Mouse (Mus musculus) lung, postnatal 36 days (tissue): ENCODE measurements around the gene Olfr374.
"Not testable (repeated sequence)": the region's sequence is repeated elsewhere in the genome, so short reads cannot be mapped to it uniquely, and the experiment has no call there.

Experiments used
- DNase-seq: peaks from one replicate; pipeline ENCODE4 v3.0.0; 2022; ENCODE audit warnings: mixed read lengths

Olfr374 gene

DNA sequence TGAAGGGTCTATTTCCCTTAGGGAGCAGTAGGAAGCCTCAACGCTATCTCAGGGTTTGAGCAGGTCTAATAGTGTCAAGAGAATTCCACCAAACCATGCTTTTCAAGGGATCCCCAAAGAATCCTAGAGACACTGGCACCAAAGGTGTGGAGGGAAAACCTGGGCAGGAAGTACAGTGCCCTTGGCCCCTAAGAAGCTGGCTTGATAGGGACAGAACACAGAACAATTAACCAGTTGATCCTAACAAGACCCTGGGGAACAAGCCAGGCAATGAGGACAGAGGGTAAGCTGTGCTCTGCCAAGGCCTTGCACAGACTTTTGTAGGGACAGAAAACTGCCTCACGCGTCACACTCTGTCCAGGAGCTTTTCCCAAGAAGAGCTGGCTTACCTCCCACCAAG is at the start of gene Olfr374:
Olfr374 (plus strand) TSS at position 301 of the 400 bp plus-strand sequence.
- no peak for DNase-seq

DNA sequence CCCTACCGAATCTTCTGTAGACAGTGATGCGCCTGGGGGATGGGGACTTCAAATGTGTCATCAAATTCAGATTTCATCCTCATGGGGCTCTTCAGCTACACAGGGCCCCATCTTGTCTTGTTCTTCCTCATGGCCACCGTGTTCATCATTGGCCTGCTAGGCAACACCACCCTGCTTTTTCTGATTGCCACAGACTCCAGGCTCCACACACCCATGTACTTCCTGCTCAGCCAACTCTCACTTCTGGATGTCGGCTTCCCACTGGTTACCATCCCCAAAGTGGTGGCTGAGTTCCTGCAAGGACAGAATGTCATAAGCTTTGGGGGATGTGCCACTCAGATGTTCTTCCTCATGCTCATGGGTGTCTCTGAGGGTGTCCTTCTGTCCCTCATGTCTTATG is 49.2 kb upstream of the Olfr374 start:
- not testable (repeated sequence) for DNase-seq

DNA sequence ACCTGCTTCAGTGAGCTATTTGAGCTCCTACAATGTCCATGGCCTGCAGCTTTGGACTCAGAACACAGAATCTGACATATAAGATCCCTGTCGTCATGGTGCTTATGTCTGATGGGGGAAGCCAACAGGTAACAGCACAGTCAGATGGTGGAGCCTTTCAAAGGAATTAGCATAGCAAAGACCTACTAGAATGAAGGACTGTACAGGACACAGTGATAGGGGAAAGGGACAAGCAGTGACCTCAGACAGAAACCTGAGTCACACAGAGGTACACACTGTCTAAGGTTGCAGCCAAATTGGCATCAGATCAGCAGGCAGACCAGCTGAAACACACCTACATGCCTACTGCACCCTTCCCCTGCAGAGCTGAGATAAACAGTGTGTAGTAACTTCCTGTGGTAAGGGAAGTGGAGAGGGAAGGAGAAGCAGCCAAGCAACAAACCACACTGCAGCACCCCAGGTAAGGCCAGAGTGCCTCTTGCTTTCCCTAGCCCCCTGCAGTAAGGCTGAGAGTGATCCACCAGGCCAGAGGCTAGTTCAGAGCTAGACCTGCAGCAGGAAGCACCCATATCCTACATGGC is 39.9 kb upstream of the Olfr374 start:
- DNase-seq: not testable (repeated sequence)

DNA sequence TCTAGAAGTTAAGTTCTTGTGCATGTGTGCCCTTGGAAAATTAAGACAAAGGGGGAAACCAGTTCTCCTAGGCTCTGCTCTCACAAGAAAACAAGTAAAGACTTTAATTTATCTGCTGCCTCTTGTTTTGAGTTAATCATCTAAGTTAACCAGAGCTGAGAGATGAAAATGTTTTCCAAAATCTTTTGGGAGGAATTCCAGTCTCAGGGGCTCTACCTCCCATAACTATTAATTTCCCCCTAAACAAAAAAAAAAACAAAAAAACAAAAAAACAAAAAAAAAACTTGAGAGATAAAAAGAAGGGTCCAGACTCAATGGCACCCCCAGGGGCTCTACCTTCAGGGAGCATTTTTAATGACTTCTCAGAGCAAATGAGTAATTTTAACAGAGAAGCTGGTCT is 24.0 kb upstream of the Olfr374 start, which contains the start of gene Olfr373:
Olfr373 (plus strand) TSS at position 301 of the 400 bp plus-strand sequence.
- not testable (repeated sequence) for DNase-seq

DNA sequence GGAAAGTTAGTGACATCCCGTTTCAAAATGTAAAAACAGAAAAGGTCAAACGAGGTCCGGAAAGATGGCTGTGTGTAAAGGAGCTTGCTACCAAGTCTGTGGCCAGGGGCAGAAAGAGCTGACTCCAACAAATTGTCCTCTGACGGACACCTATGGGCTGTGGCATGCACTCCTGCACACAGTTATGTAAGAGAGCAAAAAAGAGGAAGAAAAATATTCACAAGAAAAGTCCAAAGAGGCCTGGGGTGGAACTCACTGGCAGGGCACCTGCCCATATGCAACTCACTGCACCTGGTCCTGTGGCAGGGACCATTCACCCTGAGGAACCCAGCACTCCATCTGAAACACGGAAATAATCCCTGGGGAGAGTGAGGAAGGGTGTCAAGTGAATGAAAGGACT is 22.1 kb upstream of the Olfr374 start:
- DNase-seq: no peak

DNA sequence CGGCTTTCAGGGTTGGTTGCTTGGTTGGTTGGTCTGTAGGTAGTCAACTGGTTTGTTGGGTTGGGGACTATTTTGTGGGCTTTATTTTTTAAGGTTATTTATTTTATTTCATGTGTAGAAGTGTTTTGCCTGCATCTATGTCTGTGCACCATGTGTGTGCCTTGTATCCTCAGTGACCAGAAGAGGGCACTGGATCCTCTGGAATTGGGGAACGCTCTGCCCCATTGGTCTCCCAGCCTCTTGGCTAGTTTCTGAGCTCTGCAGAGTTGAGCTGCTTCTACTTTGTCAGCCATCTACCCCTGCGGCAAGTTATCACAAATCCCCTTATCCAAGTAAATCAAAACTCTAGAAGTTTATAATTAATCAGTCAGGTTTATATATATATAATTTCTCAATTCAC is 19.2 kb upstream of the Olfr374 start:
- DNase-seq: not testable (repeated sequence)

DNA sequence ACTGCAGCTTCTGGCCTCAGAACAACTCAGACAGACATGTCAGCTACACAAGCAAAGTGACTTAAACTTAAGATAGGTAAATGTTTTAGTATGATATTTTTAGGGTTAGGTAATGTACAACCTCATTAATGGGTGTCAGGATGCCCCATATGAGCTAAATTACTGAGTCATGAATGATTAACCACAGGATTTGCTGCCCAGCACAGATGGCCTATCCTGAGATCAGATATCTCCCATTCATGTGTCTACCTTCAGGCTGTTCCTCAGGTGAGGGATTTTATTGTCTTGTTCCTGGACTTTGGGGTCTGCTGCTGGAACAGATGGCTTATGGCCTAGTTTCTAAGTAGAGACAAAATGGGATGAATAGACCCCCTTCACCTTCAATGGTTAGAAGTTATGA is 10.1 kb upstream of the Olfr374 start:
- DNase-seq: not testable (repeated sequence)

DNA sequence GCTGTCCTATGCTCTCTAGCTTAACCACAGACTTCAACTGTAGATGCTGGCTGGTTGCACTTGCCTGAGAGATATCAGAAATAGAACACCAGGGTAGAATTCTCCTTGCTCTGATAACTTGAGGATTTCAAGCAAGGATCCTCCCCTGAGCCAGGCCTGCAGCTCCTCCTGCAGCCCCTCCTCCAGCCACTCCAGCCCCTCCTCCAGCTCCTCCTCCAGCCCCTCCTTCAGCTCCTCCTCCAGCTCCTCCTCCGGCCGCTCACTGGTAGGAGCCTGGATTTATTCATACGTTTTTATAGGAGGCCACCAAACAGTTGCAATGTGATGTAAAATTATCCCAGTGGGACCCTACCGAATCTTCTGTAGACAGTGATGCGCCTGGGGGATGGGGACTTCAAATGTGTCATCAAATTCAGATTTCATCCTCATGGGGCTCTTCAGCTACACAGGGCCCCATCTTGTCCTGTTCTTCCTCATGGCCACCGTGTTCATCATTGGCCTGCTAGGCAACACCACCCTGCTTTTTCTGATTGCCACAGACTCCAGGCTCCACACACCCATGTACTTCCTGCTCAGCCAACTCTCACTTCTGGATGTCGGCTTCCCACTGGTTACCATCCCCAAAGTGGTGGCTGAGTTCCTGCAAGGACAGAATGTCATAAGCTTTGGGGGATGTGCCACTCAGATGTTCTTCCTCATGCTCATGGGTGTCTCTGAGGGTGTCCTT is 7.3 kb upstream of the Olfr374 start:
- peak; percentile 65 for DNase-seq

DNA sequence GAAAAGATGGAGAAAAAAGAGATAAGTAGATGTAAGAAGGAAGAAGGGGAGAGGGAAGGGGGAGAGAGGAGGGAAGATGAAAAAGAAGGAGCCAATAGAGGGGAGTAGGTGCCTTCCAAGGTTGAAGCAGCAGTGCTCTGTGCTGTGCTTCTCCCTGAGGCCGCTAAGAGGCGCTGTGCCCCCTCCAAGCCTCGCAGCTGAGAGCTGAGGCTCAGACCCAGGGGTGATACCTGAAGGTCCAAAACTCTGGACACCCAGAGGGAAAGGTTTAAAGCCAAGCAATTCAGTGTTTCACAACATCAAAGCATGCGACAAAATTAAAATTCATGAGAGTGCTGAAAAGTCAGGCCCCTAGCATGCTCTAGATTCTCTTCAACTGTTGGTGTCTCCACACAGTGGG is 1.7 kb upstream of the Olfr374 start:
- no peak for DNase-seq

DNA sequence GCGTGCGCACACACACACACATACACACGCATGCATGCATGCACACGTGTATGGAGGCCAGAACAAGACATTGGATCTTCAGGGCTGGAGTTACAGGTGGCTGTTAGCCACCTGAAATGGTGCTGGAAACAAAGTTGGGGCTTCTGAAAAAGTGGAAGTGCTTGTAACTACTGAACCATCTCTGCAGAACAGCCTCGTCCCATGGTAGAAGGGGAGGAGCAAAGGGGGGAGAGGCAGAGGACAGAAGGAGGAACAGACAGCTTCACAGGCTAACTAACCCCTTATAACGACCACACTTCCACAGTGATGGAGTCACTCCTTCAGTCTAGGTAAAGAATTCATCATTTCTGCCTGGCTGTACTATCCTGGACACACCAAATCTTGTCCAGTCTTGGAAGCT is 4.0 kb downstream of the Olfr374 start:
- DNase-seq: peak; percentile 22

DNA sequence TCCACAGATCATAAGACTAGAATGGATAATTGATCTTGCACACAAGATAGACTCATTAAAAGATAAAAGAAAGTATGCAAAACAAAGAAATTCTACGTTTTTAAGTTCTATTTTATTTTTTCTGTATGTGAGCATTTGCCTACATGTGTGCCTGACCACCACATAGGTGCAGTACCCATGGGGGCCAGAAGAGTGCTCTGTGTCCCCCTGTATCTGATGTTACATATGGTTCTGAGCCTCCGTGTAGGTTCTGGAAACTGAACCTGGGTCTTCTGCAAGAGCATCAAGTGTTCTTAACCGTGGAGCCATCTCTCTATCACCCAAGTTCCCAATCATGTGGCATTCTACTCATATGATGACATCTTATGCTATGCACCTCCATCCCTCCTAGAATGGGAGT is 5.6 kb downstream of the Olfr374 start:
- DNase-seq: no peak

DNA sequence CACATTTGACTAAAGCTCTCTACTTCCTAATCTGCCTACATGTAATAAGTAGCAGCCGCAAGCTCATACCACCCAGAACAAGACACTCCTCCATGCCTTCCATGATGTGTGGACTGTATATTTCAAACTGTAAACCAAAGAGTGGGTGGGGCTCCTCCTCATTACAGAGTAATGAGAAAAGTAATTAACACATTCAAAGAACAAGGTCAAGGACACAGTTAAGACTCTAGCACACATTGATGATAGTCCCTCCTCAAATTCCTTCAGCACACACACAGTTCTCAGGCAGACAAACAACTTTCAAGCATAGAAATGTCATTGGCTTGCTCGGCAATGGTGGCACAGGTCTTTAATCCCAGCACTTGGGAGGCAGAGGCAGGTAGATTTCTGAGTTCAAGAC is 8.4 kb downstream of the Olfr374 start:
- no peak for DNase-seq

DNA sequence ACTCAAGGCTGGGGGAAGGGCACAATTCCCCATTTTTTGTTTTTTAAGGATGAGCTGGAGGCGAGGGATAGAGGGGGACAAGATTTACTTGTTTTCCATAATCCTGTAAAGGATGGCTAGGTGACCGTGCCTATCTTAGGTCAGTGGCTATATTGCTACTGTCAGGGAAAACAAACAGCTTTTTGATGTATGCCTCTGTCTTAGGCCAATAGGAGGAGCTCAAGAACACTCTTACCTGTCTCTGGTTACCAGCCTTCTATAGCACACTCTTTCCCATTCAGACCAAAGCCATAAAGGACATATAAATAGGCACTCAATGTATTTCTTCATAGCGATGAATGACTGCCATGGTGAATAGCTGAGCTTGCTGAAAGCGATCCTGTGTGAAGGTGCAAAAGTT is 11.8 kb downstream of the Olfr374 start:
- no peak for DNase-seq

DNA sequence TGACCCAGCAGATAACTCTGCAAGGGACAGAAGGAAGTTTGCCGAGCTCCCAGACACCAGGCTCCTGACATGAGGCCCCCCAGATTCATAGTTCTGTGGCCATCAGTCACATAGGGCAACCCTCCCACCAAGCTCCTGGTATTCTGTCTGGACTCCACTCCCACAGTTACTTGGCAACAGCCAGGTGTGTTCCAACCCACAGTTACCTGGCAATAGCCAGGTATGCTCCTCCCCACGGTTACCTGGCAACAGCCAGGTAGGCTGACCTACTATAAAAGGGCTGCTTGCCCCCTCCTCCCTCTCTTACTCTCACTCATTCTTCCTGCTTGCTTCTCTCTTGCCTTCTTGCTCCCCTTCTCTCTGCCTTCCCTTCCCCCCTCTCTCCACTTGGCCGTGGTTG is 14.6 kb downstream of the Olfr374 start:
- not testable (repeated sequence) for DNase-seq

DNA sequence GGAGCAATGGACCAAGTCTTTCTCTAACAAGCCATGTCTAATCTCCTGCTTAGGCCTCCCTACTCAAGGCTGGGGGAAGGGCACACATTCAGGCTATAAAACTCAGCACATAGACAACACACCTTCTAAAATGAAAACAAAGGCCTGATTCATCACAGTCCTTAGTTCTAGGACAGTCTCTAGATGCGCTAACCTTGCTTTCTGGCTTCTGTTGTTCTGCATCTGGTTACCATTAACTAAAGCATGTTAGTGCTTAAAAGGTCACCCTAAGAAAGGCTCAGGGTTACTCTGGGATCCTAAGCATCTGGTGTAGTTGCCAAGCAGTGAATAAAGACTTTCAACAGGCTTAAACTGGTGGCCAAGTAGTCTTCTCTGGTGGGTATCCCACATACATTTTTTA is 15.2 kb downstream of the Olfr374 start:
- no peak for DNase-seq

DNA sequence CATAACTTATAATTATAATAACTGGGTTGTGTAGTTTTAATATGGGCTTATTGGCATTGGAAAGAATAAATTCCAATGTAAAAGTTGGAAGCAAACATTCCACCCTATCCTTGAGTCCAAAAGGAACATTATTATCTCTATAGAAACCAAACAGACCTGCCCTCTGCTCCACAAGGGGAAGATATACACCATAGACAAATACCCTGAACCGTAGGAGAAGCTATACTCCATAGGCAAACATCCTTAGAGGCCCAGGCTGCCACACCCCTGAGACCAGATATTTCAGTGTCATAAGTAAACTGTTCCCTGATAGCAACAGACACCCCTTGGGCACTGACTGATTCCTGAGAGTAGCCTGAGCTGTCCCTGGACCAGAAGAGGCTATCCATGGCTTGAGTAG is 21.0 kb downstream of the Olfr374 start:
- no peak for DNase-seq

DNA sequence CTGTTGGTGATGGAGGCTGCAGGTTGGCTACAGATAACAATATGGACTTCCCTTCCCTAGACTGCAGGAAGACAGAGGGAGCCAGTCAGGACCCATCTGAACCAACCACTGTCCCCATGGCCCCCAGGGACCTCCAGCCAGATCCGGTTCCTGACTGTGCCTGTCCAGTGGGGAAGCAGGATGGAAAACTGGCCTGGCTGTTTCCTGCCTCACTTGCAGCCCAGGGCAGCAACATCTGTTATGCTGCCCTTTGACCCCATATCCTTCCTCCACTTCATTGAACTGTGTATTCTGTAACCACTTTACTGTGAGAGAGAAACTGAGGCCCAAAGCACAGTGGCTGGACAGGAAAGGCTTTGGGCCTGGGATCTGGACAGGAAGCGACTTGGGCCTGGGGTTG is 24.4 kb downstream of the Olfr374 start:
- no peak for DNase-seq

DNA sequence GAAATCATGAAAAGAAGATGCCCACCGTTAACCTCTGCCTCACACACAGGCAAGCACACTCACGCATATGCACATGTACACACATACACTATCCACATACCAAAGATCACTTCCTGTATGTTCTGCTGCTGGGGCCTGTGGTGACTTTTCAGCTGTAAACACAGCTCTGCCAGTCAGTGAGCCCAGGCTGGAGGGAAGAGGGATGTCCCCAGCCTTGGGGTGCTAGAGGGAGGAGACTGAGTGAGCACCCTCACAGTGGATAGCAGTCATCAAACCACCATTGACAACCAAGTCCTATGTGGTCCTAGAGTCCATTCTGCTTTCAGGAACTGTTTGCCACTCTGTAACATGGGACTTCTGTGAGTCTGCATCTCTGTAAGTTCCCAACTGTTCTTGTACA is 25.1 kb downstream of the Olfr374 start:
- DNase-seq: no peak

DNA sequence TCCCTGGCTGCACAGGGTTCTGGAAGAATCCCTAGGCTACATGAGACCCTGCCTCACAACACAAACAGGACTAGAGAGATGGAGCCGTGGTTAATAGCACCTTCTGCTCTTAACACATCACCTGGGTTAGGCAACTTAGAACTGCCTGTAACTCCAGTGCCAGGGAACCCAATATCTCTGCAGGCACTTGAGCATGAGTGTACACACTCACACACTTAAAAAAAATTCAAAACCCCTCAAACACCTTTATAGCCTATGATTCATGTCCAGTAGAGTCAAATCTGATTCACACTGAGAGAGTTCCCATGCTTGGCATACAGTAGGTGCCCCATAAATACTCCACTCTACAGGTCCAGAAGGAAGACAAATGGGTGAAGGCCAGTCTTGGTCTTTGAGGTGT is 25.6 kb downstream of the Olfr374 start:
- DNase-seq: peak; percentile 32

DNA sequence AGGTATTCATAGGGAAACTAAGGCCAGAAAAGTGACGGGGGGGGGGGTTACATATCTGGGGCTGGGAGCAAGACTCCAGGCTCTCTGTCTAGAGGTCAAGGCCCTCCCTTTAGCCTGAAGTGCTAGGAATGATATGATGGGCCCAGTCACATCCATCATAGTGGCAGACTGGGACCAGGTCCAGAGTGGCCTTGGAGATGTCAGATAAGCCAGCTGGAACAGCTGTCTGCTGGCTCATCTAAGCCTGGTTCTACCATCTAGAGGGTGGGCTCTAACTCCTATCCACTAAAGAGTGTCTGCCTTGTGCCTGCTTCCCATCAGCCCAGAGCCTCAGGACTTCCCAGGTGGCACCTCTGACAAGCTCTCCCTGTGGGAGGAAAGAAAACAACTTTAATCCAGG is 26.1 kb downstream of the Olfr374 start:
- DNase-seq: peak; percentile 34

DNA sequence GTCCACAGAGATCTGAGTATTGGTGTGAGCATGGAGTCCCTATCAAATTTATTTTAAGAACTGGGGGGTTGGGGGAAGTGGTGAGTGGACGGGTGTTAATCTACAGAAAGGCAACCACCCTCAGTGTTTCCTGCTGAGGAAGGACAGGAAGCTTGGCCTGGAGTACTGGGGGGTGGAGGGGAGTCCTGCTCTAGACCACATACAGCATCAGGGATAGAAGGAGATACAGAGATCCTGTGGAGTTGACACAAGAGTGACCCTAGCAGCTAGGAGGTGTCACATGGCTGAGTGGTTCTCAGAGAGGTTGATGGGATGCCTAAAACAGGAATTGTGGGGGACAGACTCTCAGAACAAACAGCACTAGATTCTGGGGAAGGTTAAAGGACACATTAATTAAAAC is 26.7 kb downstream of the Olfr374 start:
- DNase-seq: no peak

DNA sequence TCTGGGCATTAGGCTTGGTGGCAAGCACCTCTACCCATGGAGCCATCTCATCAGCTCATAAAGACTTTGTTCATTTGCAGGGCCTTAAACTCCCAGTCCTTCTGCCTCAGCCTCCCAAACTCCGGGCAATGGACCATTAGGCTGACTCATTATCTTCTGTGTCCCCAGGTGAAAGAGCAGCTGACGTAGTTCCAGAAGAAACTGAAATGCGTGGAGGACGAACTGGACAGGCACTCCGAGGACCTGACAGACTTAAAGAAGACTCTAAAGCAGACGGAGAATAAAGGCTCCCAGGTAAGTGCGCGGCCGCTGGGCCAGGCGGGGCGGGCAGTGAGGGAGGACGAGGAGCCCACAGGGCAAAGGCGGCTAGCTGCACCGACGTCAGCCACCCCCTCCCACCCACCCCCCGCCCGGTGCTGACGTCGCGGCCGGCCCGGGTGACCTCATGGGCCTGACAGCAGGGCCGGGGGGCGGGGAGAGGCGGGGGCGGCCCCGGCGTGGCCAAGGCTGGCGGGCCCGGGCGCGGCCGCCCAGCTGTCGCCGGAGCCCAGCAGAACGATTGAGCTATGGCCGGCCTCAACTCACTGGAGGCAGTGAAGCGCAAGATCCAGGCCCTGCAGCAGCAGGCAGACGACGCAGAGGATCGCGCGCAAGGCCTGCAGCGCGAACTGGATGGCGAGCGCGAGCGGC is 28.1 kb downstream of the Olfr374 start, which contains the start of gene Tpm4:
Tpm4 (plus strand) TSS at position 220 of the 690 bp plus-strand sequence.
- DNase-seq: peak; percentile 75

DNA sequence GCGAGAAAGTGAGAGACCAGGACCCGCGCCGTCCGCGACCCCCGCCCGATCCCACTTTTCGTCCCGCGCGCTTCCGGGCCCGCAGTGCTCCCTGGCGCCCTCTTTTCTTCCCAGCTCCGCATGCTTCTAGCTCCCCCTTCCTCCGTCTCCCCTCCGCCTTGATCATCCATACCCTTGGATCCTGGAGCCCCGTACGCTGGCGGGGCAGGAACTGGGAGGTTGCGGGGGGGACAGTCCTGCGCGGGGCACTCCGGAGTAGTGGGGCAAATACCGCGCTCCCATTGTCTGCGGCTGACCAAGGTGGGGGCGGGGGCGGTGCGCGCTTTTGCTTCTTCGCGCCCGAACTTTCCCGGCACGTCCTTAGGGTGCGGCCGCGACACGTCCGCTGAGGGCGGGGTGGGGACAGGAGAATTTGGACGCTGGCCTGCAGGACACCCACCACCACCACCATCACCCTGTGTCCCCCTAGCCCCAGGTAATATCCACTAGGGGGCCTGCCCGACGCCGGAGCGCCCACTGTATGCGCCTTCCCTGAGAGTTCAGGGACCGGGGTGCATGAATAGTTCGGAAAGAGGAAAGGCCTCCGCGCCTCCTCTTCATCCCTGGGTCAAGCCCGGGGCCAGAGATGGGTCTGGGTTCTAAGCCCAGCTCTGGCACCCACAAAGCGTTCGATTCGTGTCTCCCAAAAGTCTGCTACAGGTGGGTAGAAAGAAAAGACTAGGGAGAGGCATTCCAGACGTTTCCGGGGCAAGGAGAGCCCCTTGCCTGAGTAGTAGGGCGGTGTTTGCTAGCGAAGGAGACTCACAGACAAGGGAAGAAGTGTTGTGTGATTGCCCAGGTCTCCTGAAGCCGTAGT is 28.8 kb downstream of the Olfr374 start:
- DNase-seq: peak; percentile 65
